21 mouse cellular contexts compared by ENCODE assay signal in the genomic region with DNA sequence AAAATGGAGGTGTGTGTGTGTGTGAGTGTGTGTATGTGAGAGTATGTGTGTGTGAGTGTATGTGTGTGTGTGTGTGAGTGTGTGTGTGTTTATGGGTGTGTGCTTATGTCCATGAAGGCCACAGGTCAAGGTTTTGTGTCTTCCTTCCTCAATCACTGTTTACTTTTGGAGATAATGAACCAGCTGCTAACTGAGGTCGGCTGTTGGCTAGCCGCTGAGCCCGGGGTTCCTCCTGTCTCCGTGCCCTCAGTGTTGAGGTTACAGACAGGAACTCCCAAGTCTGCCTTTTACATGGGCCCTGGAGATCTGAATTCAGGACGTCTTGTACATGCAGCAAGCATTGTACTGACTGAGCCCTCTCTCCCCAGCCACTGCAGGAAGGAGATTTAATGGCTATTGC. TPM values are rescaled to one million over a fixed set of nuclear protein-coding genes. Genes with fewer than 3 reads are reported as not detected.
DNase-seq lines count a peak whose midpoint lies in the region; ATAC-seq and TF ChIP-seq lines count a peak whose summit lies in the region.
"Had no signal": no experiment of that assay in that cellular context is flagged by ENCODE, and none has a peak within 500 bp of the region (broad histone marks: within the 10 kb centered on the region; RNA-seq: fewer than 3 reads in every experiment).

No protein-coding gene starts in this region.

- ATAC-seq in intestine, embryonic 15.5 days, result peak; percentile 15; the same call in 1 of the 2 replicates
- no peak; the same call in 1 of the 2 replicates for ATAC-seq in liver, embryonic 12.5 days
- ATAC-seq in hindbrain, embryonic 12.5 days (ENCODE audit: low FRiP score), result no peak
- ATAC-seq: CD4-positive, CD25-positive, alpha-beta regulatory T cell, adult 4 months had no signal

- intact Hi-C loops in gastrocnemius, postnatal 36 days (cut with DNase I), result no loop called here

- H3K4me3 ChIP-seq in lung, adult 2 months (replicated peaks; ENCODE audit: extremely low read depth, low read depth, low read length), result no peak overlapping the region
- H3K4me3 ChIP-seq in intestine, embryonic 15.5 days (replicated peaks), result no peak overlapping the region
- H3K4me3 ChIP-seq in liver, embryonic 12.5 days, result no peak overlapping the region
- no peak overlapping the region for H3K4me3 ChIP-seq in small intestine, adult 2 months (ENCODE audit: low read depth, low read length)
- H3K4me3 ChIP-seq in hindbrain, embryonic 12.5 days, result no peak overlapping the region
- H3K4me3 ChIP-seq: embryonic facial prominence, embryonic 12.5 days; heart, embryonic 15.5 days; left cerebral cortex, adult 2 months; midbrain, embryonic 12.5 days had no signal

- no peaks in the 10 kb centered on the region for H3K36me3 ChIP-seq in intestine, embryonic 15.5 days
- no peaks in the 10 kb centered on the region for H3K36me3 ChIP-seq in liver, embryonic 12.5 days
- H3K36me3 ChIP-seq in small intestine, adult 2 months (ENCODE audit: control insufficient read depth, insufficient read depth, low read length), result no peaks in the 10 kb centered on the region
- no peaks in the 10 kb centered on the region for H3K36me3 ChIP-seq in hindbrain, embryonic 12.5 days
- H3K36me3 ChIP-seq: embryonic facial prominence, embryonic 12.5 days; G1E; heart, embryonic 15.5 days; midbrain, embryonic 12.5 days had no signal

- WGBS in lung, adult 2 months, result 13% methylated on average over 5 of the region's 5 CpGs
- WGBS in intestine, embryonic 15.5 days, result 10% methylated on average over 5 of the region's 5 CpGs
- 7% methylated on average over 5 of the region's 5 CpGs for WGBS in liver, embryonic 12.5 days (ENCODE audit: insufficient replicate concordance)
- 3% methylated on average over 5 of the region's 5 CpGs for WGBS in small intestine, adult 2 months
- whole genome bisulfite sequencing in hindbrain, embryonic 12.5 days, result 71% methylated on average over 5 of the region's 5 CpGs

- peak; percentile 28 for DNase-seq in lung, postnatal 36 days
- DNase-seq in lung, adult 2 months, result no peak
- no peak for DNase-seq in gastrocnemius, postnatal 36 days
- no peak for DNase-seq in cerebellum, adult 9-10 months
- DNase-seq: adrenal gland, postnatal 25 days; cerebellum, adult 18-20 months; heart, adult 18-20 months; kidney, adult 11 months; kidney, postnatal 14 days; thymus, postnatal 25 days had no signal

- no peaks in the 10 kb centered on the region for H3K9me3 ChIP-seq in intestine, embryonic 15.5 days
- no peaks in the 10 kb centered on the region for H3K9me3 ChIP-seq in liver, embryonic 12.5 days (replicated peaks)
- no peaks in the 10 kb centered on the region for H3K9me3 ChIP-seq in hindbrain, embryonic 12.5 days (replicated peaks)
- H3K9me3 ChIP-seq: embryonic facial prominence, embryonic 12.5 days; G1E; heart, embryonic 15.5 days; midbrain, embryonic 12.5 days had no signal

- TF ChIP-seq POLR2A in lung, adult 2 months (IDR thresholded peaks at IDR 0.05; ENCODE audit: borderline replicate concordance, extremely low read depth, low read depth, low read length), result no peak
- no peak for TF ChIP-seq POLR2A in small intestine, adult 2 months (IDR thresholded peaks at IDR 0.05; ENCODE audit: low read depth, low read length)

- peak overlapping the region; percentile 9; the same call in 1 of the 2 replicates for H3K4me2 ChIP-seq in intestine, embryonic 15.5 days (replicated peaks)
- peak overlapping the region; percentile 47 for H3K4me2 ChIP-seq in liver, embryonic 12.5 days
- H3K4me2 ChIP-seq in hindbrain, embryonic 12.5 days (replicated peaks), result no peak overlapping the region
- H3K4me2 ChIP-seq: embryonic facial prominence, embryonic 12.5 days; heart, embryonic 15.5 days; hindbrain, embryonic 14.5 days; midbrain, embryonic 12.5 days had no signal

- H3K9ac ChIP-seq in intestine, embryonic 15.5 days, result no peak overlapping the region; the same call in 1 of the 2 replicates
- H3K9ac ChIP-seq in liver, embryonic 12.5 days, result peak overlapping the region; percentile 47; the same call in 1 of the 2 replicates
- no peak overlapping the region for H3K9ac ChIP-seq in hindbrain, embryonic 12.5 days
- H3K9ac ChIP-seq: embryonic facial prominence, embryonic 12.5 days; heart, embryonic 15.5 days; hindbrain, embryonic 14.5 days; midbrain, embryonic 12.5 days had no signal

- H3K27me3 ChIP-seq in intestine, embryonic 15.5 days (replicated peaks), result no peaks in the 10 kb centered on the region
- no peaks in the 10 kb centered on the region for H3K27me3 ChIP-seq in liver, embryonic 12.5 days (replicated peaks)
- no peaks in the 10 kb centered on the region for H3K27me3 ChIP-seq in small intestine, adult 2 months (ENCODE audit: control insufficient read depth, insufficient read depth, low read length)
- H3K27me3 ChIP-seq in hindbrain, embryonic 12.5 days, result no peaks in the 10 kb centered on the region
- H3K27me3 ChIP-seq: embryonic facial prominence, embryonic 12.5 days; heart, embryonic 15.5 days; midbrain, embryonic 12.5 days had no signal

- no peak overlapping the region for H3K27ac ChIP-seq in intestine, embryonic 15.5 days
- peak overlapping the region; percentile 73; the same call in 1 of the 2 replicates for H3K27ac ChIP-seq in liver, embryonic 12.5 days
- peak overlapping the region; percentile 75 for H3K27ac ChIP-seq in small intestine, adult 2 months (ENCODE audit: insufficient read depth, low read depth, low read length)
- H3K27ac ChIP-seq in hindbrain, embryonic 12.5 days, result no peak overlapping the region
- H3K27ac ChIP-seq: embryonic facial prominence, embryonic 12.5 days; heart, embryonic 15.5 days; hindbrain, embryonic 14.5 days; left cerebral cortex, adult 2 months; midbrain, embryonic 12.5 days had no signal

- H3K4me1 ChIP-seq in lung, adult 2 months (ENCODE audit: control insufficient read depth, insufficient read depth, low read length), result peaks cover 5% of the 10 kb centered on the region
- H3K4me1 ChIP-seq in intestine, embryonic 15.5 days (replicated peaks), result peaks cover 6% of the 10 kb centered on the region
- peaks cover 31% of the 10 kb centered on the region for H3K4me1 ChIP-seq in liver, embryonic 12.5 days
- peaks cover 34% of the 10 kb centered on the region for H3K4me1 ChIP-seq in small intestine, adult 2 months (ENCODE audit: control insufficient read depth, insufficient read depth, insufficient read length, low read length)
- no peaks in the 10 kb centered on the region for H3K4me1 ChIP-seq in hindbrain, embryonic 12.5 days
- H3K4me1 ChIP-seq: embryonic facial prominence, embryonic 12.5 days; midbrain, embryonic 12.5 days had no signal

- TF ChIP-seq CTCF in lung, adult 2 months (IDR thresholded peaks at IDR 0.05; ENCODE audit: insufficient read depth, low read length), result no peak
- TF ChIP-seq CTCF in small intestine, adult 2 months (IDR thresholded peaks at IDR 0.05; ENCODE audit: extremely low read depth, insufficient read length, insufficient replicate concordance, low read depth, low read length), result no peak

RNA-seq across cellular contexts. Expression of gene Cldn11, which starts 16.1 kb away (rescaled TPM):
- 0.80 and 1.3 TPM in 2 replicates for polyA plus RNA-seq in lung, adult 2 months (2012; rRNA removed)
- 4.9 and 7.3 TPM in 2 replicates for polyA plus RNA-seq in intestine, embryonic 15.5 days (2015; fragmentation: Nextera tagmentation; extraction: Ambion mirVana)
- 0.18 and 0.23 TPM in 2 replicates for polyA plus RNA-seq in liver, embryonic 12.5 days (2016; fragmentation: Nextera tagmentation; extraction: Ambion mirVana)
- polyA plus RNA-seq in small intestine, adult 2 months (2012; rRNA removed), result 0.06 and 0.42 TPM in 2 replicates
- under 1 TPM; 0.30 to 0.36 TPM for total RNA-seq in gastrocnemius, postnatal 36 days (2021)
- polyA plus RNA-seq in hindbrain, embryonic 12.5 days (2016; fragmentation: Nextera tagmentation; extraction: Ambion mirVana), result 31.2 and 31.3 TPM in 2 replicates
- total RNA-seq: G1E had no signal
- polyA plus RNA-seq: CD4-positive, CD25-positive, alpha-beta regulatory T cell, adult 4 months; G1E had no signal

RNA-seq across cellular contexts. Expression of gene Skil, which starts 38.8 kb away (rescaled TPM):
- 6.9 and 11.1 TPM in 2 replicates for polyA plus RNA-seq in lung, adult 2 months (2012; rRNA removed)
- 17.5 and 21.3 TPM in 2 replicates for polyA plus RNA-seq in intestine, embryonic 15.5 days (2015; fragmentation: Nextera tagmentation; extraction: Ambion mirVana)
- 7.6 and 8.5 TPM in 2 replicates for polyA plus RNA-seq in liver, embryonic 12.5 days (2016; fragmentation: Nextera tagmentation; extraction: Ambion mirVana)
- 3.4 and 8.5 TPM in 2 replicates for polyA plus RNA-seq in small intestine, adult 2 months (2012; rRNA removed)
- total RNA-seq in gastrocnemius, postnatal 36 days (2021), result 10 to 100 TPM in 1 of 2 experiments, 1 to 10 TPM in 1; 9.6 to 10.5 TPM
- 51.9 and 52.8 TPM in 2 replicates for polyA plus RNA-seq in hindbrain, embryonic 12.5 days (2016; fragmentation: Nextera tagmentation; extraction: Ambion mirVana)

Comparison
In these comparisons a context has a peak if more than half of its experiments do, and no peak if none do; other contexts are left out.
1. H3K27ac ChIP-seq: peak in liver, embryonic 12.5 days (single experiment) and small intestine, adult 2 months (single experiment); none in intestine, embryonic 15.5 days (single experiment) and hindbrain, embryonic 12.5 days (single experiment).